Mouse (Mus musculus): ENCODE measurements around the gene Ptpn9.

GRCm38 (mm10) chr9:56961591-56961990, 33.1 kb upstream of the Ptpn9 start:
- TF ChIP-seq POLR2A (IDR thresholded peaks at IDR 0.05; ENCODE audit: low read depth, low read length) (no peak), CTCF (IDR thresholded peaks at IDR 0.05; ENCODE audit: borderline replicate concordance, insufficient read depth, low read length) (no peak)
